Mouse (Mus musculus) c-Kit-positive CD71-positive TER-119-negative erythroid progenitor cells, embryonic 14.5 days (primary cell): Measurements from ENCODE around the gene Adh6a.
"Not testable (repeated sequence)": the region's sequence is repeated elsewhere in the genome, so short reads cannot be mapped to it uniquely, and the experiment has no call there.

Experiments used
- DNase-seq: peaks from one replicate; pipeline ENCODE4 v3.0.0-alpha.2; 2013; ENCODE audit warnings: low read depth

The Adh6a gene

GRCm38 (mm10) chr3:138325466-138325865, 12.4 kb downstream of the Adh6a start:
- no peak for DNase-seq

GRCm38 (mm10) chr3:138333910-138334309, 20.8 kb downstream of the Adh6a start:
- DNase-seq = no peak

GRCm38 (mm10) chr3:138334320-138334719, 21.2 kb downstream of the Adh6a start:
- no peak for DNase-seq

- no peak for DNase-seq
Observed at GRCm38 (mm10) chr3:138335566-138335965, 22.5 kb downstream of the Adh6a start.

GRCm38 (mm10) chr3:138336104-138336754, 23.1 kb downstream of the Adh6a start:
- DNase-seq = no peak

- no peak for DNase-seq
Observed at GRCm38 (mm10) chr3:138341471-138341870, 28.4 kb downstream of the Adh6a start, which contains the start of gene Adh6b. Adh6b (plus strand) TSS chr3:138341775.

- no peak for DNase-seq
Observed at GRCm38 (mm10) chr3:138347041-138347440, 34.0 kb downstream of the Adh6a start.

- DNase-seq = no peak
Observed at GRCm38 (mm10) chr3:138352012-138352809, 39.1 kb downstream of the Adh6a start.

GRCm38 (mm10) chr3:138358856-138359255, 45.8 kb downstream of the Adh6a start:
- no peak for DNase-seq

- no peak for DNase-seq
Observed at GRCm38 (mm10) chr3:138360721-138361120, 47.6 kb downstream of the Adh6a start.

- DNase-seq = no peak
Observed at GRCm38 (mm10) chr3:138362920-138363319, 49.8 kb downstream of the Adh6a start.

GRCm38 (mm10) chr3:138366181-138366580, 53.1 kb downstream of the Adh6a start:
- DNase-seq = no peak

GRCm38 (mm10) chr3:138369546-138369945, 56.5 kb downstream of the Adh6a start:
- no peak for DNase-seq

GRCm38 (mm10) chr3:138370289-138370688, 57.2 kb downstream of the Adh6a start:
- not testable (repeated sequence) for DNase-seq

- no peak for DNase-seq
Observed at GRCm38 (mm10) chr3:138373920-138374319, 60.8 kb downstream of the Adh6a start.

GRCm38 (mm10) chr3:138375148-138375547, 62.1 kb downstream of the Adh6a start:
- no peak for DNase-seq
